Mouse (Mus musculus): ENCODE data around the gene Fcer2a. TPM values are rescaled to one million over a fixed set of nuclear protein-coding genes. Genes with fewer than 3 reads are reported as not detected.

Fcer2a gene
- total RNA-seq, 1 experiment, result 0.18 TPM

DNA sequence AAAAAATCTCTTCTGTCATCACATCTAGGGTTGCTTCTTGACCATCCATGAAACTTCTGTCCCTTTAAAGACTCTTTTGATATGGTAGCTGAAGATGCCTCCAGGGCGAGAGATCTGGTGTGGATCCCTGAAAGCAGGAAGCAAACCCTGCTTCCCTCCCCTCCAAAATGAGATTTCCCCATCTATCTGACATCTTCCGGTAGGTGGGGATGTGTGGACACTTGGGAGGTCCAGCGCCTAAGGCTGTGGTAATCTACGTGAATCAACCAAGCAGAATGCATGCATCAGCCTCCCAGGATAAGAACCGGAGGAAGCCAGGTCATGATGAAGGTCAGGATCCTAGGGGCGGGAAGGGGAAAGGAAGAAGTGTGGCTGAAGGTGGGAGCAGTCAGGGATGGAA, 28.5 kb downstream of the Fcer2a start, which contains the start of gene Mcemp1:
Gene Mcemp1 (plus strand): TSS at position 248 of the 400 bp plus-strand sequence.
- no peak for DNase-seq (ENCODE audit: low read depth, low spot score)
- Histone ChIP-seq H3K4me3 (ENCODE audit: insufficient read depth in 1 of 2, low read depth in 1 of 2, low read length in 2 of 2, poor library complexity in 1 of 2, severe bottlenecking in 1 of 2) (no peak within 1 kb of the TSS), H3K9ac (ENCODE audit: insufficient read depth, low read depth, low read length, poor library complexity, severe bottlenecking) (no peak within 1 kb of the TSS), H3K27ac (ENCODE audit: insufficient read depth, low read depth, low read length, poor library complexity, severe bottlenecking) (no peak within 1 kb of the TSS), H3K36me3 (ENCODE audit: control insufficient read depth, insufficient read depth, low read length, poor library complexity, severe bottlenecking) (no peaks in the 10 kb centered on the region), H3K9me3 (ENCODE audit: control insufficient read depth, insufficient read depth, low read depth, low read length) (no peaks in the 10 kb centered on the region), H3K4me1 (ENCODE audit: control insufficient read depth in 2 of 2, insufficient read depth in 2 of 2, low read length in 2 of 2, poor library complexity in 1 of 2) (peaks cover under 1 to 4% of the 10 kb centered on the region in 2 experiments; a peak in 1 of 4 replicates)
- in situ Hi-C loops (cut with MboI; ENCODE audit: low sequenced_read_pairs in 2 of 2, unreplicated experiment in 2 of 2), result no loop called here
- TF ChIP-seq CHD2 (IDR thresholded peaks at IDR 0.05; ENCODE audit: low read depth, low read length), result no peak
- TF ChIP-seq ZNF384 (IDR thresholded peaks at IDR 0.05; ENCODE audit: low read depth, low read length), result no peak
- TF ChIP-seq ZC3H11A (IDR thresholded peaks at IDR 0.05; ENCODE audit: borderline replicate concordance, low read depth, low read length), result no peak
- no peak for TF ChIP-seq MAFK (IDR thresholded peaks at IDR 0.05; ENCODE audit: insufficient read depth, low read depth, low read length)
- TF ChIP-seq HCFC1 (IDR thresholded peaks at IDR 0.05; ENCODE audit: borderline replicate concordance, insufficient read depth, low read length), result no peak

- H3K4me1 ChIP-seq (ENCODE audit: control insufficient read depth in 2 of 2, insufficient read depth in 2 of 2, low read length in 2 of 2, poor library complexity in 1 of 2), result peaks cover 0 to 4% of the 10 kb centered on the region in 2 experiments; a peak in 1 of 4 replicates
- TF ChIP-seq ZNF384 (IDR thresholded peaks at IDR 0.05; ENCODE audit: low read depth, low read length) (no peak), HCFC1 (IDR thresholded peaks at IDR 0.05; ENCODE audit: borderline replicate concordance, insufficient read depth, low read length) (no peak), ZC3H11A (IDR thresholded peaks at IDR 0.05; ENCODE audit: borderline replicate concordance, low read depth, low read length) (no peak), MAFK (IDR thresholded peaks at IDR 0.05; ENCODE audit: insufficient read depth, low read depth, low read length) (no peak), CHD2 (IDR thresholded peaks at IDR 0.05; ENCODE audit: low read depth, low read length) (no peak)
- H3K9me3 ChIP-seq (ENCODE audit: control insufficient read depth, insufficient read depth, low read depth, low read length), result no peaks in the 10 kb centered on the region
- H3K36me3 ChIP-seq (ENCODE audit: control insufficient read depth, insufficient read depth, low read length, poor library complexity, severe bottlenecking), result no peaks in the 10 kb centered on the region
- H3K4me3 ChIP-seq (ENCODE audit: insufficient read depth in 1 of 2, low read depth in 1 of 2, low read length in 2 of 2, poor library complexity in 1 of 2, severe bottlenecking in 1 of 2), result no peak overlapping the region
- in situ Hi-C loops (cut with MboI; ENCODE audit: low sequenced_read_pairs in 2 of 2, unreplicated experiment in 2 of 2), result no loop called here
- DNase-seq (ENCODE audit: low read depth, low spot score), result no peak
- no peak overlapping the region for H3K9ac ChIP-seq (ENCODE audit: insufficient read depth, low read depth, low read length, poor library complexity, severe bottlenecking)
- no peak overlapping the region for H3K27ac ChIP-seq (ENCODE audit: insufficient read depth, low read depth, low read length, poor library complexity, severe bottlenecking)
Measured at GRCm38 (mm10) chr8:3664405-3664804, 29.6 kb downstream of the Fcer2a start.

- Histone ChIP-seq H3K27ac (ENCODE audit: insufficient read depth, low read depth, low read length, poor library complexity, severe bottlenecking) (no peak overlapping the region), H3K4me3 (ENCODE audit: insufficient read depth in 1 of 2, low read depth in 1 of 2, low read length in 2 of 2, poor library complexity in 1 of 2, severe bottlenecking in 1 of 2) (no peak overlapping the region), H3K36me3 (ENCODE audit: control insufficient read depth, insufficient read depth, low read length, poor library complexity, severe bottlenecking) (no peaks in the 10 kb centered on the region), H3K9me3 (ENCODE audit: control insufficient read depth, insufficient read depth, low read depth, low read length) (no peaks in the 10 kb centered on the region), H3K4me1 (ENCODE audit: control insufficient read depth in 2 of 2, insufficient read depth in 2 of 2, low read length in 2 of 2, poor library complexity in 1 of 2) (peaks cover 0 to 4% of the 10 kb centered on the region in 2 experiments; a peak in 1 of 4 replicates), H3K9ac (ENCODE audit: insufficient read depth, low read depth, low read length, poor library complexity, severe bottlenecking) (no peak overlapping the region)
- DNase-seq (ENCODE audit: low read depth, low spot score), result no peak
- in situ Hi-C loops (cut with MboI; ENCODE audit: low sequenced_read_pairs in 2 of 2, unreplicated experiment in 2 of 2), result no loop called here
- TF ChIP-seq ZC3H11A (IDR thresholded peaks at IDR 0.05; ENCODE audit: borderline replicate concordance, low read depth, low read length), result no peak
- TF ChIP-seq HCFC1 (IDR thresholded peaks at IDR 0.05; ENCODE audit: borderline replicate concordance, insufficient read depth, low read length), result no peak
- no peak for TF ChIP-seq ZNF384 (IDR thresholded peaks at IDR 0.05; ENCODE audit: low read depth, low read length)
Measured at GRCm38 (mm10) chr8:3660889-3661288, 33.1 kb downstream of the Fcer2a start.

- Histone ChIP-seq H3K36me3 (ENCODE audit: control insufficient read depth, insufficient read depth, low read length, poor library complexity, severe bottlenecking) (no peaks in the 10 kb centered on the region), H3K27ac (ENCODE audit: insufficient read depth, low read depth, low read length, poor library complexity, severe bottlenecking) (no peak overlapping the region), H3K9ac (ENCODE audit: insufficient read depth, low read depth, low read length, poor library complexity, severe bottlenecking) (no peak overlapping the region), H3K4me3 (ENCODE audit: insufficient read depth in 1 of 2, low read depth in 1 of 2, low read length in 2 of 2, poor library complexity in 1 of 2, severe bottlenecking in 1 of 2) (no peak overlapping the region), H3K4me1 (ENCODE audit: control insufficient read depth in 2 of 2, insufficient read depth in 2 of 2, low read length in 2 of 2, poor library complexity in 1 of 2) (peaks cover 0 to 5% of the 10 kb centered on the region in 2 experiments; a peak in 1 of 4 replicates), H3K9me3 (ENCODE audit: control insufficient read depth, insufficient read depth, low read depth, low read length) (no peaks in the 10 kb centered on the region)
- in situ Hi-C loops (cut with MboI; ENCODE audit: low sequenced_read_pairs in 2 of 2, unreplicated experiment in 2 of 2), result no loop called here
- no peak for DNase-seq (ENCODE audit: low read depth, low spot score)
- TF ChIP-seq ZNF384 (IDR thresholded peaks at IDR 0.05; ENCODE audit: low read depth, low read length), result no peak
- no peak for TF ChIP-seq HCFC1 (IDR thresholded peaks at IDR 0.05; ENCODE audit: borderline replicate concordance, insufficient read depth, low read length)
- TF ChIP-seq ZC3H11A (IDR thresholded peaks at IDR 0.05; ENCODE audit: borderline replicate concordance, low read depth, low read length), result no peak
- no peak for TF ChIP-seq CHD2 (IDR thresholded peaks at IDR 0.05; ENCODE audit: low read depth, low read length)
- TF ChIP-seq MAFK (IDR thresholded peaks at IDR 0.05; ENCODE audit: insufficient read depth, low read depth, low read length), result no peak
Measured at GRCm38 (mm10) chr8:3656725-3657381, 37.1 kb downstream of the Fcer2a start.

Data from ES-E14 (cell line).